In genomic region chr3:53200175-53200574, GRCm38 (mm10) we compare ENCODE assay signal across 25 mouse cellular contexts.
"Had no signal": no experiment of that assay in that cellular context is flagged by ENCODE, and none has a peak within 500 bp of the region (broad histone marks: within the 10 kb centered on the region; RNA-seq: fewer than 3 reads in every experiment).

No protein-coding gene starts in this region.

- H3K4me2 ChIP-seq: heart, embryonic 12.5 days; hindbrain, embryonic 12.5 days; hindbrain, embryonic 14.5 days; intestine, embryonic 15.5 days; limb, embryonic 13.5 days; limb, embryonic 15.5 days had no signal

- H3K9me3 ChIP-seq: heart, embryonic 10.5 days; heart, embryonic 12.5 days; hindbrain, embryonic 10.5 days; hindbrain, embryonic 12.5 days; intestine, embryonic 15.5 days; limb, embryonic 13.5 days; limb, embryonic 15.5 days had no signal

- DNase-seq: gastrocnemius, adult 2 months; gastrocnemius, postnatal 10 days; gastrocnemius, postnatal 25 days; heart, adult 18-20 months; heart, postnatal 10 days; heart, postnatal 4 days; kidney, adult 18-20 months; kidney, adult 8-10 months; kidney, postnatal 14 days; kidney, postnatal 36 days; layer of hippocampus, adult 9-11 months; layer of hippocampus, postnatal 36 days; left cerebral cortex, postnatal 4 days had no signal

- H3K36me3 ChIP-seq: heart, embryonic 10.5 days; heart, embryonic 12.5 days; hindbrain, embryonic 10.5 days; hindbrain, embryonic 12.5 days; intestine, embryonic 15.5 days; limb, embryonic 13.5 days; limb, embryonic 15.5 days had no signal

- H3K4me3 ChIP-seq: gastrocnemius, adult 2 months; heart, embryonic 10.5 days; heart, embryonic 12.5 days; hindbrain, embryonic 10.5 days; hindbrain, embryonic 12.5 days; intestine, embryonic 15.5 days; limb, embryonic 13.5 days; limb, embryonic 15.5 days had no signal

- H3K27ac ChIP-seq: gastrocnemius, adult 2 months; hindbrain, embryonic 14.5 days; intestine, embryonic 15.5 days; kidney, postnatal 0 days; limb, embryonic 13.5 days; limb, embryonic 15.5 days had no signal

- H3K9ac ChIP-seq: heart, embryonic 12.5 days; hindbrain, embryonic 12.5 days; hindbrain, embryonic 14.5 days; intestine, embryonic 15.5 days; limb, embryonic 13.5 days; limb, embryonic 15.5 days had no signal

- H3K27me3 ChIP-seq: heart, embryonic 12.5 days; hindbrain, embryonic 12.5 days; intestine, embryonic 15.5 days; limb, embryonic 13.5 days; limb, embryonic 15.5 days had no signal

- ATAC-seq: hindbrain, embryonic 16.5 days; inflammation-experienced regulatory T-cells, adult 6 months; intestine, embryonic 15.5 days; intestine, postnatal 0 days had no signal
